ENCODE assay signal across 20 mouse cellular contexts in genomic region chr5:47339807-47340206, GRCm38 (mm10).
A peak's percentile ranks its signal among the peaks of the same experiment; 100 is the strongest.
DNase-seq lines count a peak whose midpoint lies in the region; ATAC-seq and TF ChIP-seq lines count a peak whose summit lies in the region.
"Had no signal": no experiment of that assay in that cellular context is flagged by ENCODE, and none has a peak within 500 bp of the region (broad histone marks: within the 10 kb centered on the region; RNA-seq: fewer than 3 reads in every experiment).

No protein-coding gene starts in this region.

- no peaks in the 10 kb centered on the region for H3K36me3 ChIP-seq in kidney, postnatal 0 days (ENCODE audit: insufficient read depth, low read length)
- H3K36me3 ChIP-seq in kidney, embryonic 14.5 days (ENCODE audit: control insufficient read depth, insufficient read depth, low read length), result no peaks in the 10 kb centered on the region
- H3K36me3 ChIP-seq in lung, postnatal 0 days (ENCODE audit: insufficient read depth, low read length), result no peaks in the 10 kb centered on the region
- H3K36me3 ChIP-seq in stomach, postnatal 0 days (ENCODE audit: control insufficient read depth, insufficient read depth, low read length), result no peaks in the 10 kb centered on the region
- H3K36me3 ChIP-seq: embryonic facial prominence, embryonic 10.5 days; heart, embryonic 10.5 days; liver, embryonic 13.5 days; neural tube, embryonic 13.5 days had no signal

- no peak overlapping the region for H3K4me3 ChIP-seq in kidney, postnatal 0 days (replicated peaks; ENCODE audit: low read depth, low read length)
- no peak overlapping the region for H3K4me3 ChIP-seq in kidney, embryonic 14.5 days (ENCODE audit: low read length)
- no peak overlapping the region for H3K4me3 ChIP-seq in lung, postnatal 0 days (ENCODE audit: low read depth, low read length)
- H3K4me3 ChIP-seq in stomach, postnatal 0 days (ENCODE audit: low read depth, low read length), result no peak overlapping the region
- H3K4me3 ChIP-seq: embryonic facial prominence, embryonic 10.5 days; heart, embryonic 10.5 days; liver, embryonic 13.5 days; megakaryocyte, embryonic 14.5 days; neural tube, embryonic 13.5 days had no signal

- peak; percentile 59 for TF ChIP-seq EP300 in lung, postnatal 0 days (IDR thresholded peaks at IDR 0.05)
- TF ChIP-seq EP300 in stomach, postnatal 0 days (optimal IDR thresholded peaks at IDR 0.05), result no peak

- no peak overlapping the region for H3K9ac ChIP-seq in kidney, postnatal 0 days (ENCODE audit: low read depth, low read length)
- no peak overlapping the region for H3K9ac ChIP-seq in kidney, embryonic 14.5 days (ENCODE audit: low read depth, low read length)
- no peak overlapping the region for H3K9ac ChIP-seq in lung, postnatal 0 days (replicated peaks; ENCODE audit: low read depth)
- no peak overlapping the region for H3K9ac ChIP-seq in stomach, postnatal 0 days (ENCODE audit: low read length)
- H3K9ac ChIP-seq: liver, embryonic 13.5 days; neural tube, embryonic 13.5 days had no signal

- H3K4me1 ChIP-seq in kidney, postnatal 0 days (replicated peaks; ENCODE audit: insufficient read depth, low read length), result no peaks in the 10 kb centered on the region
- H3K4me1 ChIP-seq in kidney, embryonic 14.5 days (ENCODE audit: control insufficient read depth, insufficient read depth, low read length), result no peaks in the 10 kb centered on the region
- H3K4me1 ChIP-seq in lung, postnatal 0 days (ENCODE audit: insufficient read depth, low read depth, low read length), result no peaks in the 10 kb centered on the region
- no peaks in the 10 kb centered on the region for H3K4me1 ChIP-seq in stomach, postnatal 0 days (replicated peaks; ENCODE audit: control insufficient read depth, insufficient read depth)
- H3K4me1 ChIP-seq: embryonic facial prominence, embryonic 10.5 days; heart, embryonic 10.5 days; liver, embryonic 13.5 days; megakaryocyte, embryonic 14.5 days; neural tube, embryonic 13.5 days had no signal

- H3K9me3 ChIP-seq in kidney, postnatal 0 days (replicated peaks; ENCODE audit: low read length), result no peaks in the 10 kb centered on the region
- no peaks in the 10 kb centered on the region for H3K9me3 ChIP-seq in kidney, embryonic 14.5 days (ENCODE audit: control insufficient read depth, low read length)
- no peaks in the 10 kb centered on the region for H3K9me3 ChIP-seq in lung, postnatal 0 days (ENCODE audit: low read length)
- H3K9me3 ChIP-seq in stomach, postnatal 0 days (ENCODE audit: control insufficient read depth, low read length), result no peaks in the 10 kb centered on the region
- H3K9me3 ChIP-seq: embryonic facial prominence, embryonic 10.5 days; heart, embryonic 10.5 days; liver, embryonic 13.5 days; megakaryocyte, embryonic 14.5 days; neural tube, embryonic 13.5 days had no signal

- peak; percentile 53 for DNase-seq in kidney, postnatal 0 days (ENCODE audit: low spot score)
- DNase-seq in 3T3-L1 (ENCODE audit: low read depth, low spot score) (peak; percentile 53), 416B (ENCODE audit: low read depth) (peak; percentile 44)
- DNase-seq in lung, postnatal 0 days (ENCODE audit: low spot score), result peak; percentile 79
- no peak for DNase-seq in stomach, postnatal 0 days (ENCODE audit: low spot score)
- DNase-seq: adrenal gland, postnatal 25 days; cerebellum, postnatal 14 days; heart, postnatal 36 days; kidney, adult 2 months; left cerebral cortex, postnatal 4 days; liver, embryonic 13.5 days; right cerebral cortex, postnatal 4 days had no signal

- no peaks in the 10 kb centered on the region for H3K27me3 ChIP-seq in kidney, postnatal 0 days (ENCODE audit: insufficient read depth, low read length)
- H3K27me3 ChIP-seq in kidney, embryonic 14.5 days (ENCODE audit: control insufficient read depth, insufficient read depth, low read length), result no peaks in the 10 kb centered on the region
- H3K27me3 ChIP-seq in lung, postnatal 0 days (replicated peaks; ENCODE audit: insufficient read depth, low read length), result no peaks in the 10 kb centered on the region
- no peaks in the 10 kb centered on the region for H3K27me3 ChIP-seq in stomach, postnatal 0 days (ENCODE audit: control insufficient read depth, insufficient read depth, low read length)
- H3K27me3 ChIP-seq: CH12.LX; liver, embryonic 13.5 days; megakaryocyte, embryonic 14.5 days; neural tube, embryonic 13.5 days had no signal

- TF ChIP-seq CTCF in kidney, postnatal 0 days (IDR thresholded peaks at IDR 0.05; ENCODE audit: low read depth), result no peak
- no peak for TF ChIP-seq CTCF in lung, postnatal 0 days (IDR thresholded peaks at IDR 0.05)
- TF ChIP-seq CTCF in stomach, postnatal 0 days (IDR thresholded peaks at IDR 0.05; ENCODE audit: low read depth), result no peak

- ATAC-seq in kidney, postnatal 0 days (replicated peaks; ENCODE audit: low FRiP score, low read depth), result no peak
- ATAC-seq in kidney, embryonic 14.5 days (ENCODE audit: low FRiP score, low TSS enrichment), result no peak
- peak; percentile 57 for ATAC-seq in lung, postnatal 0 days
- no peak for ATAC-seq in stomach, postnatal 0 days (ENCODE audit: low FRiP score, low TSS enrichment)
- ATAC-seq in megakaryocyte, adult 5-6 weeks (ENCODE audit: poor library complexity, severe bottlenecking), result no peak
- ATAC-seq: hindbrain, postnatal 0 days had no signal

- 81% methylated on average over 6 of the region's 6 CpGs for WGBS in kidney, postnatal 0 days
- 87% methylated on average over 6 of the region's 6 CpGs for WGBS in kidney, embryonic 14.5 days
- 41% methylated on average over 6 of the region's 6 CpGs for WGBS in lung, postnatal 0 days
- WGBS in stomach, postnatal 0 days, result 59% methylated on average over 6 of the region's 6 CpGs

- H3K27ac ChIP-seq in kidney, postnatal 0 days, result no peak overlapping the region
- no peak overlapping the region for H3K27ac ChIP-seq in kidney, embryonic 14.5 days (ENCODE audit: low read depth, low read length)
- H3K27ac ChIP-seq in lung, postnatal 0 days (ENCODE audit: low read length), result no peak overlapping the region
- H3K27ac ChIP-seq in stomach, postnatal 0 days (replicated peaks), result no peak overlapping the region
- H3K27ac ChIP-seq: embryonic facial prominence, embryonic 10.5 days; heart, embryonic 10.5 days; hindbrain, postnatal 0 days; liver, embryonic 13.5 days; neural tube, embryonic 13.5 days had no signal

- no peak overlapping the region for H3K4me2 ChIP-seq in kidney, postnatal 0 days (ENCODE audit: low read length)
- no peak overlapping the region for H3K4me2 ChIP-seq in kidney, embryonic 14.5 days (replicated peaks; ENCODE audit: low read depth, low read length)
- no peak overlapping the region for H3K4me2 ChIP-seq in lung, postnatal 0 days (replicated peaks; ENCODE audit: low read depth, low read length)
- no peak overlapping the region for H3K4me2 ChIP-seq in stomach, postnatal 0 days (replicated peaks; ENCODE audit: low read depth)
- H3K4me2 ChIP-seq: liver, embryonic 13.5 days; neural tube, embryonic 13.5 days had no signal
